Mouse (Mus musculus) CH12.LX (cell line): ENCODE data around the gene 1700019N19Rik. TPM values are rescaled to one million over a fixed set of nuclear protein-coding genes. Genes with fewer than 3 reads are reported as not detected.

ENCODE experiments used
- DNase-seq: peaks from one replicate; pipeline ENCODE4 v3.0.0-alpha.2; 2013; ENCODE audit errors: extremely low read depth
- H3K27ac ChIP-seq: 2 replicates; pipeline ENCODE4 v1.5.1; 2012; ENCODE audit warnings: low read depth, mild to moderate bottlenecking, control low read depth, moderate library complexity; ENCODE audit not compliant: insufficient read depth
- H3K27me3 ChIP-seq: replicated peaks from 2 replicates; pipeline ENCODE3; 2012; ENCODE audit warnings: inconsistent platforms
- H3K36me3 ChIP-seq, 2 experiments: replicated peaks in 1 of 2; 2 replicates each; pipeline versions ENCODE3 to v1.6.1; 2012; ENCODE audit warnings: inconsistent platforms in 1 of 2, low read length in 1 of 2, mild to moderate bottlenecking in 1 of 2, mixed read lengths in 1 of 2, moderate library complexity in 1 of 2; ENCODE audit not compliant: control insufficient read depth in 1 of 2, insufficient read depth in 1 of 2
- H3K4me1 ChIP-seq, 2 experiments: 2 replicates each; pipeline ENCODE4 v1.6.1; 2012; ENCODE audit warnings: inconsistent platforms in 1 of 2, moderate library complexity in 1 of 2; ENCODE audit not compliant: insufficient read depth in 2 of 2, control insufficient read depth in 1 of 2
- H3K4me2 ChIP-seq: 2 replicates; pipeline ENCODE4 v1.6.1; 2012; ENCODE audit warnings: low read depth, mild to moderate bottlenecking, control low read depth; ENCODE audit not compliant: poor library complexity, insufficient read depth, severe bottlenecking
- H3K4me3 ChIP-seq, 3 experiments: fragments of 150-350 bp in 1 of 3; sonication (generic) in 1 of 3; replicated peaks in 1 of 3; 2 replicates each; pipeline versions ENCODE3 to v1.5.1; 2011 to 2012; ENCODE audit warnings: low read depth in 2 of 3, low read length in 2 of 3, mild to moderate bottlenecking in 2 of 3, moderate library complexity in 2 of 3, control low read depth in 1 of 3, improper control_type of control experiment in 1 of 3, inconsistent platforms in 1 of 3, mixed read lengths in 1 of 3; ENCODE audit not compliant: poor library complexity in 1 of 3
- H3K79me2 ChIP-seq: replicated peaks from 2 replicates; pipeline ENCODE4 v1.6.1; 2012; ENCODE audit warnings: mild to moderate bottlenecking, moderate library complexity; ENCODE audit not compliant: control insufficient read depth, poor library complexity, insufficient read depth, severe bottlenecking; ENCODE audit errors: extremely low read depth
- H3K9ac ChIP-seq: 2 replicates; pipeline ENCODE4 v1.6.1; 2012; ENCODE audit warnings: low read depth, mild to moderate bottlenecking, control low read depth, moderate library complexity; ENCODE audit not compliant: insufficient read depth
- H3K9me3 ChIP-seq: replicated peaks from 2 replicates; pipeline ENCODE3; 2012; ENCODE audit warnings: low read length, inconsistent platforms, mixed read lengths
- CHD1 ChIP-seq: IDR thresholded peaks from 2 replicates; pipeline ENCODE4 v1.6.1; 2012; ENCODE audit warnings: low read depth, low read length, improper control_type of control experiment, inconsistent platforms
- E2F4 ChIP-seq: IDR thresholded peaks from 2 replicates; pipeline ENCODE4 v1.6.1; 2011; ENCODE audit warnings: low read depth, low read length, improper control_type of control experiment; ENCODE audit not compliant: insufficient replicate concordance
- ETS1 ChIP-seq: conservative IDR thresholded peaks from 2 replicates; pipeline ENCODE4 v1.6.1; 2012; ENCODE audit warnings: low read depth, mild to moderate bottlenecking, inconsistent platforms, low read length, improper control_type of control experiment, moderate library complexity
- IRF4 ChIP-seq: IDR thresholded peaks from 2 replicates; pipeline ENCODE4 v1.6.1; 2014; ENCODE audit warnings: low read depth, mild to moderate bottlenecking, inconsistent platforms, low read length, improper control_type of control experiment
- MAFK ChIP-seq: IDR thresholded peaks from 2 replicates; pipeline ENCODE4 v1.6.1; 2011; ENCODE audit warnings: low read length, improper control_type of control experiment; ENCODE audit not compliant: insufficient replicate concordance
- MAZ ChIP-seq: IDR thresholded peaks from 2 replicates; pipeline ENCODE4 v1.6.1; 2012; ENCODE audit warnings: low read depth, mild to moderate bottlenecking, inconsistent platforms, low read length, improper control_type of control experiment, moderate library complexity
- MYC ChIP-seq: IDR thresholded peaks from 2 replicates; pipeline ENCODE4 v1.6.1; 2011; ENCODE audit warnings: low read depth, mild to moderate bottlenecking, improper control_type of control experiment, low read length
- NRF1 ChIP-seq: IDR thresholded peaks from 2 replicates; pipeline ENCODE4 v1.6.1; 2014; ENCODE audit warnings: low read depth, mild to moderate bottlenecking, inconsistent platforms, low read length, improper control_type of control experiment, moderate library complexity
- PAX5 ChIP-seq: IDR thresholded peaks from 2 replicates; pipeline ENCODE4 v1.6.1; 2012; ENCODE audit warnings: low read length, inconsistent platforms, mixed read lengths
- RAD21 ChIP-seq: IDR thresholded peaks from 2 replicates; pipeline ENCODE4 v1.6.1; 2011; ENCODE audit warnings: low read depth, mild to moderate bottlenecking, low read length, improper control_type of control experiment, moderate library complexity
- SIN3A ChIP-seq: IDR thresholded peaks from 2 replicates; pipeline ENCODE4 v1.6.1; 2012; ENCODE audit warnings: low read length, improper control_type of control experiment, inconsistent platforms
- SMC3 ChIP-seq: IDR thresholded peaks from 2 replicates; pipeline ENCODE4 v1.6.1; 2011; ENCODE audit warnings: low read depth, low read length, improper control_type of control experiment
- UBTF ChIP-seq: IDR thresholded peaks from 2 replicates; pipeline ENCODE4 v1.6.1; 2012; ENCODE audit warnings: low read depth, mild to moderate bottlenecking, inconsistent platforms, low read length, improper control_type of control experiment, moderate library complexity
- USF1 ChIP-seq: IDR thresholded peaks from 2 replicates; pipeline ENCODE4 v1.6.1; 2014; ENCODE audit warnings: low read depth, mild to moderate bottlenecking, inconsistent platforms, low read length, improper control_type of control experiment
- USF2 ChIP-seq: conservative IDR thresholded peaks from 2 replicates; pipeline ENCODE4 v1.6.1; 2011; ENCODE audit warnings: low read depth, low read length, improper control_type of control experiment
- ZKSCAN1 ChIP-seq: IDR thresholded peaks from 2 replicates; pipeline ENCODE4 v1.6.1; 2012; ENCODE audit warnings: low read depth, inconsistent platforms, low read length, improper control_type of control experiment, borderline replicate concordance
- ZNF384 ChIP-seq: IDR thresholded peaks from 2 replicates; pipeline ENCODE4 v1.6.1; 2012; ENCODE audit warnings: low read depth, low read length, improper control_type of control experiment, inconsistent platforms
- dilution Hi-C: fragments of 300-500 bp; cut with MboI; formaldehyde crosslinking; loops from 2 replicates; pipeline ENCODE4 v1.14.3; 2020; ENCODE audit warnings: low sequenced_read_pairs; ENCODE audit not compliant: extremely low pct_unique_long_range_greater_than_20kb, extremely low pct_ligation_motif_present
- in situ Hi-C: fragments of 300-500 bp; cut with MboI; formaldehyde crosslinking; loops from 3 replicates; pipeline ENCODE4 v1.14.3; 2019; ENCODE audit warnings: low sequenced_read_pairs, low pct_ligation_motif_present, low pct_unique_long_range_greater_than_20kb, mixed read lengths
- polyA plus RNA-seq: library from polyadenylated mRNA; unstranded; fragments of >175 nt; gene quantifications from 2 replicates; pipeline ENCODE4 v1.2.1, GENCODE M21; 2012; ENCODE audit warnings: low read depth; ENCODE audit not compliant: insufficient read length
- total RNA-seq, 2 experiments: library from RNA; depleted of rRNA; stranded (reverse); fragments of 300-350 nt in 1 of 2; fragments of >200 nt in 1 of 2; gene quantifications; 2 replicates each; pipeline ENCODE4 v1.2.3; 2012 to 2014

The 1700019N19Rik gene
- total and polyA plus RNA-seq, 3 experiments: 0.83 to 1.1 (median 0.89) TPM

DNA sequence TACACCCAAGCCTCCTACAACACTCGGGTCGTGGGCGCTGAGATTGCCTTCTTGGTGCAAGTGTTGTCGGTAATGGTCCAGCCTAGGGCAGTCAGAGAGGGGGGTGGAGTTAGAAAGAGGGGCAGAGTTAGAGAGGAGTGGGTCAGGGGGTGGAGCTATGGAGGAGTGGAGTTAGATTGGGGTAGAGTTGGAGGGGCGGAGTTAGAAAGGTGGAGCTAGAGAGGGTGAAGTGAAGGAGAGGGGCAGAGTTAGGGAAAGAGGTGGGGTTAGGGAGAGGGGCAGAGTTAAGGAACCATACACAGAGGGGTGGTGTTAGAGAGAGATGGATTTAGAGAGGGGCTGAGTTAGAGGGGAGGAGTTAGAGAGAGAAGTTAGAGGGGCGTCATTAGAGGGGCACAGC is 31.9 kb downstream of the 1700019N19Rik start:
- no peaks in the 10 kb centered on the region for H3K27me3 ChIP-seq
- in situ Hi-C loops: no loop called here
- no peak overlapping the region for H3K9ac ChIP-seq
- no peaks in the 10 kb centered on the region for H3K36me3 ChIP-seq
- H3K4me3 ChIP-seq: no peak overlapping the region
- peaks cover 8 to 14% of the 10 kb centered on the region in 2 experiments; a peak in 3 of 4 replicates for H3K4me1 ChIP-seq
- dilution Hi-C loops: no loop called here
- peaks cover 2% of the 10 kb centered on the region for H3K9me3 ChIP-seq
- H3K79me2 ChIP-seq: no peaks in the 10 kb centered on the region
- TF ChIP-seq ZKSCAN1: no peak
- TF ChIP-seq USF1: no peak
- TF ChIP-seq E2F4: no peak
- TF ChIP-seq NRF1: no peak
- TF ChIP-seq ETS1: no peak
- no peak for TF ChIP-seq SIN3A
- no peak for TF ChIP-seq MYC
- no peak overlapping the region for H3K4me2 ChIP-seq
- no peak overlapping the region for H3K27ac ChIP-seq
- no peak for DNase-seq

GRCm38 (mm10) chr19:58759423-58759822 is 34.8 kb downstream of the 1700019N19Rik start, which contains the start of gene Pnliprp2:
Gene Pnliprp2, plus strand, starts transcription at chr19:58759719.
- no peak within 1 kb of the TSS for H3K4me2 ChIP-seq
- H3K9me3 ChIP-seq: peaks cover 2% of the 10 kb centered on the region
- no peaks in the 10 kb centered on the region for H3K36me3 ChIP-seq
- DNase-seq: no peak
- no peak within 1 kb of the TSS for H3K27ac ChIP-seq
- no peak within 1 kb of the TSS for H3K4me3 ChIP-seq
- peaks cover 0 to 7% of the 10 kb centered on the region in 2 experiments; a peak in 1 of 4 replicates for H3K4me1 ChIP-seq
- no peak for TF ChIP-seq MAZ
- no peak for TF ChIP-seq ETS1
- no peak for TF ChIP-seq MAFK
- no peak for TF ChIP-seq PAX5
- no peak for TF ChIP-seq UBTF
- dilution Hi-C loops (no loop called here), in situ Hi-C loops (no loop called here)
- no peaks in the 10 kb centered on the region for H3K27me3 ChIP-seq
- no peaks in the 10 kb centered on the region for H3K79me2 ChIP-seq
- no peak within 1 kb of the TSS for H3K9ac ChIP-seq

- Histone ChIP-seq H3K27ac (no peak overlapping the region), H3K36me3 (no peaks in the 10 kb centered on the region), H3K4me1 (peaks cover 0 to 7% of the 10 kb centered on the region in 2 experiments; a peak in 1 of 4 replicates), H3K79me2 (no peaks in the 10 kb centered on the region), H3K9me3 (peaks cover 2% of the 10 kb centered on the region), H3K27me3 (no peaks in the 10 kb centered on the region), H3K4me2 (no peak overlapping the region), H3K9ac (no peak overlapping the region), H3K4me3 (no peak overlapping the region)
- no peak for DNase-seq
- in situ Hi-C loops (no loop called here), dilution Hi-C loops (no loop called here)
- TF ChIP-seq IRF4 (no peak), ZNF384 (no peak), RAD21 (no peak), USF2 (no peak), SMC3 (no peak), MYC (no peak), CHD1 (no peak), ZKSCAN1 (no peak)
Measured at GRCm38 (mm10) chr19:58758871-58759270, 35.4 kb downstream of the 1700019N19Rik start.
